Mouse (Mus musculus) midbrain, embryonic 14.5 days (tissue): ENCODE data around the gene Prkce. TPM values are rescaled to one million over a fixed set of nuclear protein-coding genes. Genes with fewer than 3 reads are reported as not detected.

Experiments used
- ATAC-seq: fragments of 200-750 bp; cut with Nextera tagmentation; 2 replicates; pipeline ENCODE4 v1.8.0; 2017; ENCODE audit warnings: moderate number of reproducible peaks, moderate library complexity; ENCODE audit not compliant: low FRiP score, low TSS enrichment
- DNase-seq: peaks from one replicate; pipeline ENCODE4 v3.0.0-alpha.2; 2015
- H3K27ac ChIP-seq: fragments of 300-500 bp; sonication (generic); replicated peaks from 2 replicates; pipeline ENCODE4 v1.5.1; 2014; ENCODE audit warnings: mild to moderate bottlenecking, low read depth, low read length, moderate library complexity
- H3K27me3 ChIP-seq: fragments of 300-500 bp; sonication (generic); 2 replicates; pipeline ENCODE4 v1.6.1; 2014; ENCODE audit warnings: low read length, control low read depth, mixed read lengths; ENCODE audit not compliant: control insufficient read depth, insufficient read depth
- H3K36me3 ChIP-seq: fragments of 300-500 bp; sonication (generic); 2 replicates; pipeline ENCODE4 v1.6.1; 2014; ENCODE audit warnings: low read length, control low read depth; ENCODE audit not compliant: control insufficient read depth, insufficient read depth
- H3K4me1 ChIP-seq: fragments of 300-500 bp; sonication (generic); 2 replicates; pipeline ENCODE4 v1.6.1; 2014; ENCODE audit warnings: mild to moderate bottlenecking, antibody characterized with exemption, low read length, control low read depth; ENCODE audit not compliant: control insufficient read depth, insufficient read depth
- H3K4me2 ChIP-seq: fragments of 300-500 bp; sonication (generic); 2 replicates; pipeline ENCODE4 v1.6.1; 2014; ENCODE audit warnings: mild to moderate bottlenecking, low read length, moderate library complexity
- H3K4me3 ChIP-seq: fragments of 300-500 bp; sonication (generic); replicated peaks from 2 replicates; pipeline ENCODE4 v1.5.1; 2014; ENCODE audit warnings: low read depth, low read length
- H3K9ac ChIP-seq: fragments of 300-500 bp; sonication (generic); replicated peaks from 2 replicates; pipeline ENCODE4 v1.6.1; 2014; ENCODE audit warnings: mild to moderate bottlenecking, low read length, moderate library complexity
- H3K9me3 ChIP-seq: fragments of 300-500 bp; sonication (generic); 2 replicates; pipeline ENCODE4 v1.6.1; 2016; ENCODE audit warnings: low read length, control low read depth, mixed read lengths; ENCODE audit not compliant: control insufficient read depth
- WGBS: fragments of 180-500 bp; shearing (Covaris S2); extraction: QIAGEN DNeasy Blood & Tissue Kit; methylation state at CpG from one replicate; pipeline ENCODE4 v1.1.7; 2014; 5-methylcytosine and 5-hydroxymethylcytosine counted together
- polyA plus RNA-seq: library from polyadenylated mRNA; unstranded; fragments of >200 nt; fragmentation: Nextera tagmentation; extraction: Ambion mirVana; gene quantifications from 2 replicates; pipeline ENCODE4 v1.2.1, GENCODE M21; 2014

The Prkce gene
- polyA plus RNA-seq, 1 experiment from 2014 or later, result 25.4 TPM

DNA sequence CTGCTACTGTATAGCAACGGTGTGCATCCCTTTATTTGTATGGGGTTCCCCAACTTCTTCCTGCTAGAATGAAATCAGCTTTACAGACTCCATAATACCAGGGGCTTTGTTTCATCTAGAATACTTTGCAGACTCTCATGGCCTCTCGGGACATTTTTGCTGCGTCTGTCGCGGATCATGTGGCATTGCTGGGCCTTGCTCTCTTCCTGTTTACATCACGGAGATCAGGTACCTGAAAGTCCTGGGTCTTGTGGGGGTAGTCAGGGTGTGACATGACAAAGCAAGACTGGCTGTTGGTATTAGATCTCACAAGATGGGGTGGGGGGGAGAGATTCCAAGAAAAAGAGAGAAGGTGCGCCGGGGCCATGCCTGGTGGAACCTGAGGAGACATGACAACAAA is 102.1 kb downstream of the Prkce start:
- Histone ChIP-seq H3K4me2 (no peak overlapping the region), H3K36me3 (no peaks in the 10 kb centered on the region), H3K4me1 (no peaks in the 10 kb centered on the region), H3K9me3 (no peaks in the 10 kb centered on the region), H3K4me3 (no peak overlapping the region), H3K27me3 (no peaks in the 10 kb centered on the region), H3K9ac (no peak overlapping the region), H3K27ac (no peak overlapping the region)
- whole genome bisulfite sequencing, result 94% methylated on average over 8 of the region's 8 CpGs
- DNase-seq (no peak), ATAC-seq (no peak)

DNA sequence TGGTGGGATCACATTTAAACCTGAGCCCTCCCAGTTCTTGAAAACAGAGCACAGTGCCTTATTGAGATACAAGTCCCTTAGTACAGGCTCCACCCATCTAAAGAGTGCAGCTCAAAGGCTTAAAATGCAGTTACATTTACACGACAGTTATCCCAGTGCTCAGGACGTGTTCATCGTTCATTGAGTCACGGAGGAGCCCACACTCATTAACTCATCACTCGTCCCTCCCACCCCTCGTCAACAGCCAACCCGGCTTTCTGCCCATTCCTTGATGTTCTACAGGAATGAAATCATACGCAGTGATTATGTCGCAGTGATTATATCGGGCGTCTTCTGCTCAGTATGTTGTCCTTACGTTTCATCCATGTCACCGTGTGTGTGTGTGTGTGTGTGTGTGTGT is 102.9 kb downstream of the Prkce start:
- DNase-seq (no peak), ATAC-seq (no peak)
- no peak overlapping the region for H3K4me3 ChIP-seq
- H3K36me3 ChIP-seq, result no peaks in the 10 kb centered on the region
- no peaks in the 10 kb centered on the region for H3K9me3 ChIP-seq
- no peak overlapping the region for H3K9ac ChIP-seq
- 85% methylated on average over 13 of the region's 13 CpGs for WGBS
- H3K4me1 ChIP-seq, result no peaks in the 10 kb centered on the region
- no peaks in the 10 kb centered on the region for H3K27me3 ChIP-seq
- H3K4me2 ChIP-seq, result no peak overlapping the region
- no peak overlapping the region for H3K27ac ChIP-seq

DNA sequence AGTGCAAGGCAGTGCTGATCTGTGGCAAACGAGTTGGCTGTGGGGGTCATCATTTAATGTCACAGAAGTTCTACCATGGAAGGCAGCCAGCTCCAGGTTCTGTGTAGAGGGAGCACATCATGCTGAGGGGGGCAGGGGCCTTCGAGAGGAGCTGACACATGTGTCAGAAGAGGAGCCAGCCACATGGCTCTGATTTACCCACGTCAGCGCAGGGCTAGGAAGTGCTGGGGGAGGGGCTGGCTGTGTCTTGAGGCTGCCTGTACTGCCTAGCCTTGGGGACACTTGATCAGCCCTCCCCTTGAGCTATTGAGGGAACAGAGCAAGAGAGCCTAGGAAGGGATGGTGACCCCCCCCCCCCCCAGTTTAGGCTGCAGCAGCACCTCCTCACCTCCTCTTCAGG is 103.7 kb downstream of the Prkce start:
- H3K9me3 ChIP-seq, result no peaks in the 10 kb centered on the region
- no peak overlapping the region for H3K4me3 ChIP-seq
- no peaks in the 10 kb centered on the region for H3K27me3 ChIP-seq
- no peak overlapping the region for H3K9ac ChIP-seq
- DNase-seq (no peak), ATAC-seq (no peak)
- no peaks in the 10 kb centered on the region for H3K36me3 ChIP-seq
- no peaks in the 10 kb centered on the region for H3K4me1 ChIP-seq
- WGBS, result 47% methylated on average over 4 of the region's 4 CpGs
- H3K27ac ChIP-seq, result no peak overlapping the region
- no peak overlapping the region for H3K4me2 ChIP-seq

DNA sequence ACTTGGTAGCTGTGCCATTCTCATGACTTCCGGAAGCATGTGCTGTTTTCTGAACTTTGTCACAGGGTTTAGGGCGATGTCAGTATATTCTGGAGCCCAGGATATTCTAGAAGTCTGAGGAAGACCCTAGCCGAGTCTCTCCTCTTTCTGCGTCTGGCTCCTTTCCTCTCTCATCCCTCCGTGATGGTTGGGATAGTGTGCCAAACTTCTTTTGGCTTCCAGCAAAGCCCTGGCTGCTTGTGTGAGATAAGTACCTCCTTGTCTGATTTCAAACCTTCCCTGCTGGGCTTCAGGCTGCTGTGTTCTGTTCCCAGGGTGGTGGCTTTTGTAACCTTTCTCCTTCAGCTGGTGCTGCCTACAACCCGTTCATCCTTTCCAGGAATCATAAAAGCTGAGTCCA is 105.4 kb downstream of the Prkce start:
- 73% methylated on average over 6 of the region's 6 CpGs for WGBS
- H3K9ac ChIP-seq, result no peak overlapping the region
- no peak overlapping the region for H3K27ac ChIP-seq
- H3K4me2 ChIP-seq, result no peak overlapping the region
- ATAC-seq (no peak), DNase-seq (no peak)
- no peaks in the 10 kb centered on the region for H3K36me3 ChIP-seq
- no peak overlapping the region for H3K4me3 ChIP-seq
- H3K9me3 ChIP-seq, result no peaks in the 10 kb centered on the region
- no peaks in the 10 kb centered on the region for H3K27me3 ChIP-seq
- no peaks in the 10 kb centered on the region for H3K4me1 ChIP-seq

DNA sequence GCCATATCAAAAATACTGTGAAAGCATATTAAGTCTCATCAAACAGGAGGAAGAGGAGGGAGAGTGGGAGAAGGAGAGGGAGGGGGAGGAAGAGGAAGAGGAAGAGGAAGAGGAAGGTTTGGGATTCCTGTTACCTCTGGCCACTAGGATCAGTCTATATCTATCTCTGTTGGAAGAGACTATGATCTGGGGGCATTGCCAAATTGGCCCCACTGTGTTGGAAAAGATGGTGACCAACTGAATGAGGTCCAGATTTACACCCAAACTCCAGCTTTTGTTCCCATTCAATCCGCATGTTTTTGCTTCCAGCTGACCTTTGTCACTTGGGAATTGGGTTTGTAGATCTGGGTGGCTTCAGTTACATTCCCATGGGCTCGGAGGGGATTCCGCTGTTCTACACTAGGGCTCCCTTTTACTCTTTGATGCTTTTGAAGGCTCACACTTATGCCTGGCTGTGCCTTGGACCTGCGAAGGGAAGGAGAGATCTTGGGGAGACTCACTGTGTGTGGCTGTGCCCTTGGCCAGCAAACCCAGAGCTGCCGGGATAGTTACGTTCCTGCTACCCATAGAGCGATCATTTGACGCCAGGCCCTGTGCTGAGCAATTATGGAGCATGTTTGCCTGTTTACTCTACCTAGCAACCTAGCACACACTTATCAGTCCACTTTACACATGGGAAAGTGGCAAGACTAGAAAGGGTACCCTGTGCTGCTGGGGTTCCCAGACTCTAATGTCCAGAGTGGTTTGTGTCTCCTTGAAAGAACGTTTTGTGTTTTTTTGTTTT is 106.2 kb downstream of the Prkce start:
- no peaks in the 10 kb centered on the region for H3K4me1 ChIP-seq
- H3K9me3 ChIP-seq, result no peaks in the 10 kb centered on the region
- no peak for DNase-seq
- no peak overlapping the region for H3K4me3 ChIP-seq
- no peak overlapping the region for H3K4me2 ChIP-seq
- no peaks in the 10 kb centered on the region for H3K36me3 ChIP-seq
- H3K27ac ChIP-seq, result no peak overlapping the region
- no peak overlapping the region for H3K9ac ChIP-seq
- ATAC-seq, result no peak
- H3K27me3 ChIP-seq, result no peaks in the 10 kb centered on the region
- WGBS, result 86% methylated on average over 9 of the region's 9 CpGs

DNA sequence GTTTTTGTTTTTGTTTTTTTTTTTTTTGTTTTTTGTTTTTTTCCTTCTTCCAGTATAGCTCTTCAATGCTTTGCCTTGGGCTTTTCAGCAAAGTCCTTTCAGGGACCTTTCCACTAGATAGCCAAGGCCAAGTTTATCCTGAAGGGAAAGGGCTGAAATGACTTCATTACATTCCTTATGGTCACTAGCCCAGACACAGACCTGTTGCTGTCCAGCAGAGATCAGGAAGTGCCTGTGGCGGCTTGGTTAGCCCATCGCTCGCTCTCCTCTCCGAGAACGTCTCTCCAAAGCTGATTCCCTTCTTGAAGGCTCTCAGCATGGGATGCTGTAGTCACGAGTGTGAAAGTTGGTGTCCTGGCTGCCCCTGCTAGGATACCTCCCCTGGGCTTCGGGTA is 106.8 kb downstream of the Prkce start:
- H3K4me1 ChIP-seq, result no peaks in the 10 kb centered on the region
- 74% methylated on average over 7 of the region's 7 CpGs for WGBS
- no peaks in the 10 kb centered on the region for H3K9me3 ChIP-seq
- H3K4me3 ChIP-seq, result no peak overlapping the region
- H3K27me3 ChIP-seq, result no peaks in the 10 kb centered on the region
- ATAC-seq, result no peak
- no peak overlapping the region for H3K27ac ChIP-seq
- H3K9ac ChIP-seq, result no peak overlapping the region
- H3K4me2 ChIP-seq, result no peak overlapping the region
- no peak for DNase-seq
- H3K36me3 ChIP-seq, result no peaks in the 10 kb centered on the region

DNA sequence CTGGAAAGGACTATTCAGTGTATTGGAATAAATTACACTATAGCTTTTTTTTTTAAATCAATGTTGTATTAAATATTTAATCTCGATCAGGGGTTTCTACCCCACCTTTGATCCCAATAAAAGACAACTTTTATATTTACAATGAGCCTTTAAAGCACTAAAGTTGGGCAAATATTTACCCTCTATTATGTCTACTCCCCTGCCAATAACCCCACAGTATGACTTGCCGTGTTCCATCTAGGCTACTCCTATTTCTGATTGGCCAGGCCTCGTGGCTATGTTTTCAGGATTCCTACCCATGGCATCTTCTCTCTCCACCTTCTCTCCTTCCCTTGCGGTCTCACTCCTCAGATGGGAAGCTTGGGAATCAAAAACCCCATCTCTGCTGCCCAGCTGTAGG is 108.8 kb downstream of the Prkce start:
- Histone ChIP-seq H3K9ac (no peak overlapping the region), H3K4me1 (0 out of 2 replicates have a peak, but pooled peaks cover 4% of the 10 kb centered on the region), H3K27ac (no peak overlapping the region), H3K27me3 (no peaks in the 10 kb centered on the region), H3K4me2 (no peak overlapping the region), H3K36me3 (no peaks in the 10 kb centered on the region), H3K9me3 (no peaks in the 10 kb centered on the region), H3K4me3 (no peak overlapping the region)
- ATAC-seq, result no peak
- no peak for DNase-seq
- WGBS, result 85% methylated on average over 4 of the region's 4 CpGs

DNA sequence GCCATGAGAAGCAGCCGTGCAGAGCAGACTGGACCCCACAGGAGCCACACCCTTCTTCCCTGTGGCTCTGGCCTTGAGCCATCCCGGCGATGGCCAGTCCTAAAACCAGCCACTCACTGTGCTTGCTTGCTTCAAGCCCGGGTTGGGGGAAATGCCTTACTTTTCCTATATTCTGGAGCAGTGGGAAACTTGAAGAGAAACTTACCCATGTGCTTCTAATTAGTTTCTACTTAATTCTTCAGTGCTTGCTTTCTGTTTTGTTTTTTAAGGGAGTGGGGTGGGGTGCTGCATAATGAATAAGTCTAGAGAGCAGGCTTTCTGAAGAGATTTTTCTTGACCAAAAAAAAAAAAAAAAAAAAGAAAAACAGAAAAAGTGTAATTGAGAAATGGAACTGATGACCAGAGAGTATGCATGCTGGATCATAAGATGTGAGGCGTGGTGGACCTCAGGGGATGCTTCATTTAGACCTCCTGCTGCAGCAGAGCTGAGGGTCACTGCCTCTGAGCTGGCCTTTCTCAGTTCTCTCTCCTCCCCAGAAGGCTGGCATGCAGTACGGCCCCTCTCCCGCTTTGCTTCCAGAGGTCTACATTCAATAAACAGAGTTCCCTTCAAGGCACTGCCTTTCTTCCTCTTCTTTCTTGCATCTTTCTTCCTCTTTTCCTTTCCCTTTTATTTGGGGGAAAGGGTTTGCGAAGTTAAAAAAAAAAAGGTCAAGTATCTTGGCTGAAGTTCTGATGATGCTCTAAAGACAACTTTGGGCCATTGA is 109.6 kb downstream of the Prkce start:
- no peak for DNase-seq
- no peak for ATAC-seq
- H3K36me3 ChIP-seq, result no peaks in the 10 kb centered on the region
- 82% methylated on average over 8 of the region's 8 CpGs for WGBS
- no peak overlapping the region for H3K9ac ChIP-seq
- 0 out of 2 replicates have a peak, but pooled peaks cover 4% of the 10 kb centered on the region for H3K4me1 ChIP-seq
- no peak overlapping the region for H3K4me3 ChIP-seq
- no peak overlapping the region for H3K27ac ChIP-seq
- H3K27me3 ChIP-seq, result no peaks in the 10 kb centered on the region
- H3K4me2 ChIP-seq, result no peak overlapping the region
- H3K9me3 ChIP-seq, result no peaks in the 10 kb centered on the region
